ENCODE assay signal across 9 mouse cellular contexts in the genomic region with DNA sequence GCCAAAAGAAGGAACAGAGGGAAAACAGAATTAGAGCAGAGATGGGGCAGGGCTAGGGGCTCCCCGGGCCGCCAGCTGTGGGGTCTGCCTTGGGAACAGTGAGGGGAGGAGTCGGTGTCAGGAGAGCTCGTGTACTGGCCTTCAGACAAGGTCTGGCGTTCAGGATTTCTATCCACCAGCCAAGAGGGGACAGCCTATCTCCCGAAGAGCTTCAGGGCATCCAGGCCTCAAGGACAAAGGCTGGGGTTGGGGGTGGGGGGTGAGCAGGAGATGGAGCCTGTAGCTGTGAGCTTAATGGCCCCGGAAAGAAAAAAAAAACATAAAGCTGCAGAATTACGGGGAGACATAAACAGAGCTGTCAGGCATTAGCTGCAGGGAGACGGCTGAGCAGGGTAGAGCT. TPM values are rescaled to one million over a fixed set of nuclear protein-coding genes. Genes with fewer than 3 reads are reported as not detected.
DNase-seq lines count a peak whose midpoint lies in the region; ATAC-seq and TF ChIP-seq lines count a peak whose summit lies in the region.
"Had no signal": no experiment of that assay in that cellular context is flagged by ENCODE, and none has a peak within 500 bp of the region (broad histone marks: within the 10 kb centered on the region; RNA-seq: fewer than 3 reads in every experiment).

No protein-coding gene starts in this region.

- no peak for DNase-seq in kidney, adult 9 months
- DNase-seq in heart, postnatal 0 days (ENCODE audit: low spot score), result no peak
- no peak for DNase-seq in cerebellum, postnatal 36 days
- DNase-seq in right cerebral cortex, postnatal 10 days (ENCODE audit: low spot score in 2 of 2), result no peak
- no peak for DNase-seq in right cerebral cortex, postnatal 25 days

- no peak for TF ChIP-seq EP300 in heart, postnatal 0 days (IDR thresholded peaks at IDR 0.05; ENCODE audit: low read depth)

- H3K4me1 ChIP-seq in kidney, embryonic 16.5 days (ENCODE audit: insufficient read depth, low read length), result peaks cover 53% of the 10 kb centered on the region
- peaks cover 63% of the 10 kb centered on the region for H3K4me1 ChIP-seq in embryonic facial prominence, embryonic 12.5 days
- H3K4me1 ChIP-seq in heart, postnatal 0 days (ENCODE audit: control insufficient read depth, insufficient read depth), result peaks cover 50% of the 10 kb centered on the region
- peaks cover 58% of the 10 kb centered on the region for H3K4me1 ChIP-seq in neural tube, embryonic 12.5 days

- peak overlapping the region; percentile 29; the same call in 1 of the 2 replicates for H3K9ac ChIP-seq in kidney, embryonic 16.5 days (replicated peaks; ENCODE audit: low read length)
- no peak overlapping the region for H3K9ac ChIP-seq in embryonic facial prominence, embryonic 12.5 days
- H3K9ac ChIP-seq in heart, postnatal 0 days (replicated peaks; ENCODE audit: low read depth, low read length), result peak overlapping the region; percentile 19; the same call in 1 of the 2 replicates
- peak overlapping the region; percentile 27; the same call in 1 of the 2 replicates for H3K9ac ChIP-seq in neural tube, embryonic 12.5 days

- no peak; the same call in 1 of the 2 replicates for ATAC-seq in kidney, embryonic 16.5 days (ENCODE audit: low FRiP score, low TSS enrichment)
- no peak for ATAC-seq in embryonic facial prominence, embryonic 12.5 days (ENCODE audit: insufficient number of reproducible peaks, insufficient read depth, low FRiP score, low TSS enrichment)
- ATAC-seq in heart, postnatal 0 days (ENCODE audit: insufficient read depth, low read depth), result 0 out of 2 replicates have a peak, but pooled peaks have one; percentile 24
- ATAC-seq in neural tube, embryonic 12.5 days (ENCODE audit: low FRiP score, low read depth), result no peak
- ATAC-seq: activated CD4-positive, CD25-positive, alpha-beta regulatory T cell, adult 4 months had no signal

- no peak overlapping the region for H3K4me2 ChIP-seq in kidney, embryonic 16.5 days (replicated peaks; ENCODE audit: low read depth, low read length)
- no peak overlapping the region for H3K4me2 ChIP-seq in embryonic facial prominence, embryonic 12.5 days (replicated peaks)
- H3K4me2 ChIP-seq in heart, postnatal 0 days (ENCODE audit: low read depth, low read length), result no peak overlapping the region
- peak overlapping the region; percentile 8 for H3K4me2 ChIP-seq in neural tube, embryonic 12.5 days (replicated peaks)

- H3K36me3 ChIP-seq in kidney, embryonic 16.5 days (ENCODE audit: insufficient read depth, low read length), result no peaks in the 10 kb centered on the region
- H3K36me3 ChIP-seq in embryonic facial prominence, embryonic 12.5 days, result no peaks in the 10 kb centered on the region
- no peaks in the 10 kb centered on the region for H3K36me3 ChIP-seq in heart, postnatal 0 days (replicated peaks; ENCODE audit: control insufficient read depth, insufficient read depth, low read length)
- H3K36me3 ChIP-seq in neural tube, embryonic 12.5 days, result peaks cover 2% of the 10 kb centered on the region

- WGBS in kidney, embryonic 16.5 days, result 11% methylated on average over 9 of the region's 9 CpGs
- WGBS in embryonic facial prominence, embryonic 12.5 days, result 27% methylated on average over 9 of the region's 9 CpGs
- WGBS in heart, postnatal 0 days, result 36% methylated on average over 9 of the region's 9 CpGs
- 22% methylated on average over 9 of the region's 9 CpGs for WGBS in neural tube, embryonic 12.5 days

- no peak overlapping the region for H3K27ac ChIP-seq in kidney, embryonic 16.5 days (ENCODE audit: low read length)
- peak overlapping the region; percentile 61; the same call in 1 of the 2 replicates for H3K27ac ChIP-seq in embryonic facial prominence, embryonic 12.5 days
- peak overlapping the region; percentile 57 for H3K27ac ChIP-seq in heart, postnatal 0 days (ENCODE audit: low read depth)
- 0 out of 2 replicates have a peak overlapping the region, but pooled peaks have one; percentile 34 for H3K27ac ChIP-seq in neural tube, embryonic 12.5 days

- no peaks in the 10 kb centered on the region for H3K9me3 ChIP-seq in kidney, embryonic 16.5 days (ENCODE audit: low read length)
- no peaks in the 10 kb centered on the region for H3K9me3 ChIP-seq in embryonic facial prominence, embryonic 12.5 days
- no peaks in the 10 kb centered on the region for H3K9me3 ChIP-seq in heart, postnatal 0 days (replicated peaks; ENCODE audit: control insufficient read depth, low read length)
- H3K9me3 ChIP-seq in neural tube, embryonic 12.5 days, result no peaks in the 10 kb centered on the region

- TF ChIP-seq CTCF in heart, postnatal 0 days (IDR thresholded peaks at IDR 0.05; ENCODE audit: low read depth), result no peak

- no peaks in the 10 kb centered on the region for H3K27me3 ChIP-seq in kidney, embryonic 16.5 days (ENCODE audit: insufficient read depth, low read length)
- no peaks in the 10 kb centered on the region for H3K27me3 ChIP-seq in embryonic facial prominence, embryonic 12.5 days
- H3K27me3 ChIP-seq in heart, postnatal 0 days (ENCODE audit: control insufficient read depth, insufficient read depth, low read length), result no peaks in the 10 kb centered on the region
- no peaks in the 10 kb centered on the region for H3K27me3 ChIP-seq in neural tube, embryonic 12.5 days (replicated peaks)

- no peak overlapping the region for H3K4me3 ChIP-seq in kidney, embryonic 16.5 days (ENCODE audit: low read length)
- H3K4me3 ChIP-seq in embryonic facial prominence, embryonic 12.5 days, result no peak overlapping the region
- H3K4me3 ChIP-seq in heart, postnatal 0 days (ENCODE audit: low read depth, low read length), result no peak overlapping the region
- no peak overlapping the region for H3K4me3 ChIP-seq in neural tube, embryonic 12.5 days

RNA-seq across cellular contexts. Expression of a gene that starts 53.6 kb away (rescaled TPM):
- 51.3 and 62.2 TPM in 2 replicates for polyA plus RNA-seq in kidney, embryonic 16.5 days (2015; fragmentation: Nextera tagmentation; extraction: Ambion mirVana)
- 54.8 and 56.6 TPM in 2 replicates for polyA plus RNA-seq in embryonic facial prominence, embryonic 12.5 days (2016; fragmentation: Nextera tagmentation; extraction: Ambion mirVana)
- total RNA-seq in heart, postnatal 0 days (2014; rRNA removed; ENCODE audit: low replicate concordance), result 77.2 and 81.7 TPM in 2 replicates
- polyA plus RNA-seq in heart, postnatal 0 days (2015; fragmentation: Nextera tagmentation; extraction: Ambion mirVana), result 29.9 and 31.0 TPM in 2 replicates
- polyA plus RNA-seq in neural tube, embryonic 12.5 days (2016; fragmentation: Nextera tagmentation; extraction: Ambion mirVana), result 50.0 and 50.9 TPM in 2 replicates
